Mouse (Mus musculus) mouse trophoblast stem cell (cell line): ENCODE measurements around the gene Ulk4.

Source experiments
- in situ Hi-C, 2 experiments: fragments of 300-500 bp; cut with MseI, MboI; formaldehyde crosslinking; loops; 2 replicates in 1 of 2; 3 replicates in 1 of 2; pipeline ENCODE4 v1.15.1; 2025

Ulk4 gene

DNA sequence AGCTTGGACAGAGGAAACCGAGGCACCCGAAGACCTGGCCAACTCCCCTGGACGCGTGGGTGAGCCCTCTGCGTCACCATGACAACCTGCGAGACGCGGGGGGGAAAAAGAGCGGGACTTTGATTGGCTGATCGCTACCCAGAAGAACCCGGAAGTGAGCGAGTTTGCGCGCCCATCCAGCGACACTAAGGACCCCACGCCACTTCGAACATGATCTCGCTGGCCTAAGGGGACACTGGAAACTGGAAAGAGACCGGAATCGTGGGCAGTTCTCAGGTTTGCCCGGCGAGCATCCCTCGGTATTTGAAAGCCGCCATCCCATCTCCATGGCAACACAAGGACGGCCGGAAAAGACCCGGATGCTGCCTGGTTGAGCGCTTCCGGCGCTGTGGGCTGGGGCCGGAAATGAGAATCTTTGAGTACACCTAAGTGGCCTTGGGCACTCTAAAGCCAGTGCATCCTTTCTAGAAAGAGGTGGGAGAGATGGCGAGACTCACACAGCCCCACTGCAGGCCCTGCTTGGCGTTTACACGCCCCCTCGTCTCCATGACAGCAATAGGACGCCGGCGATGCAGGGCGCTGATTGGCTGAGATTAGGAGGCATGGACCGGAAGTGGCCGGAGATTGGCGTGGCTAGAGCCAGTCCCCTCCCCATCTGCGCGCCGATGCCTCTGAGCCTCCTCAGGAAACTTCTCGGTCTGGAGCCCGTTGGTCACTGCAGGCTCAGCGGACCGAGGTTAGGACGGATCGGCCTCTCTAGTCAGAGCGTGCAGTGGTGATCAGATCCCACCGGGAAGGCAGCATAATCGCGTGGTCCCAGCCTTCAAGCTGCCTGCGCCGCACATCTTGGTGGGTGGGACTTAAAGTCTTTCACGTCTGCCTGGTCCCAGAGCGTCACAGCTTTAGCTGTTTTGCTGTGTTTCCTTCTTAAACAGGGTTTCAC is at the start of gene Ulk4:
TSS of gene Ulk4 (minus strand) at position 80 of the 943 bp plus-strand sequence.
- in situ Hi-C loops: no loop called here

DNA sequence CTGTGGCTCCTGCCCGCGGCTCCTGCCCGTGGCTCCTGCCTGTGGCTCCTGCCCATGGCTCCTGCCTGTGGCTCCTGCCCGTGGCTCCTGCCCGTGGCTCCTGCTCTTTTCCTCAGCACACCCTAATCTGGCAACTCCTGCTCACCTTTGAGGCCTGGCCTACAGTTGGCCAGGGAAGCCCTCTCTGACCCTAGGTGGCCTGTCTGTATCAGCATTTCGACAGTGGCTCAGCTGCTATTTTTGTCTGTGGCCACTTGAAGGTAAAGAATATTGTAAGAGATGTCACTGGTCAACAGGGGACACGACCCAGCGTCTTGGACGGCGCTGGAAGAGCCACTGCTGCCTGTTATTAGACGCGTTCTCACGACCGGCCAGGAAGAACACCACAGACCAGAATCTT is 45.0 kb upstream of the Ulk4 start:
- in situ Hi-C loops: no loop called here

DNA sequence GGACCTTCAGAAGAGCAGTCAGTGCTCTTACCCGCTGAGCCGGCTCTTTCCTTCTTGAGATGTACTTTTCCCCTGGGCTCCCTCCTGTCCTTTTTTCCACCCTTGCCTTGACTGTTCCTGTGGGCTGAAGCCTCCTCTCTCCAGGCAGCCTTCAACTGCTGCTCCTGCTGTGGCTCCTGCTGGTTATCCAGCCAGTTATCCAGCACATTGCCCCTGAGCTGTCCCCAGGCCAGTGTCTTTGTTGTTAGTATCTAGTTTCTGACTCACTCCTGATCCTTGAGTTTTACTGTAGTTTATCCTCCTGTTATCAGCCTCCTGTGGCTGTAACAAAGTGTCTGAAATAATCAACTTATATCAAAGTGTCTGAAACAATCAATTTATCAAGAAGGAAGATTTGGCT is 44.1 kb upstream of the Ulk4 start:
- in situ Hi-C loops: no loop called here

DNA sequence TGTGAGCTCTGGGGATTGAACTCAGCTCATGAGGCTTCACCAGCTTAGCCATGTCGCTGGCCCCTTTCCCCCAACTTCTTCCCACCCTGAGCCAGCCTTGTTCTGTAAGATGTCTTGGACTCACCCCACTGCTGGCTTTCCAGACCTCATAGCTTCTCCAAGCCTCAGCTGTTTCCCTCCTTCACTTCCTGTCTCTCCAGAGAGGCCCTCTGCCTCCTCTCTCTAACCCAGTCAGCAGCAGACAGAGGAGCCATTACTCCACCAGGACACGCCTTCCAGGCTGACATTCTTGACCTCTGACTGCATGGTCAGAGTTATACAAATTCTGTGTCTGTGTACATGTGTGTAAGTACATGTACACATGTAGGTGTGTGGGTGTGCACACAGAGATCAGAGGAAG is 43.4 kb upstream of the Ulk4 start:
- in situ Hi-C loops: no loop called here

DNA sequence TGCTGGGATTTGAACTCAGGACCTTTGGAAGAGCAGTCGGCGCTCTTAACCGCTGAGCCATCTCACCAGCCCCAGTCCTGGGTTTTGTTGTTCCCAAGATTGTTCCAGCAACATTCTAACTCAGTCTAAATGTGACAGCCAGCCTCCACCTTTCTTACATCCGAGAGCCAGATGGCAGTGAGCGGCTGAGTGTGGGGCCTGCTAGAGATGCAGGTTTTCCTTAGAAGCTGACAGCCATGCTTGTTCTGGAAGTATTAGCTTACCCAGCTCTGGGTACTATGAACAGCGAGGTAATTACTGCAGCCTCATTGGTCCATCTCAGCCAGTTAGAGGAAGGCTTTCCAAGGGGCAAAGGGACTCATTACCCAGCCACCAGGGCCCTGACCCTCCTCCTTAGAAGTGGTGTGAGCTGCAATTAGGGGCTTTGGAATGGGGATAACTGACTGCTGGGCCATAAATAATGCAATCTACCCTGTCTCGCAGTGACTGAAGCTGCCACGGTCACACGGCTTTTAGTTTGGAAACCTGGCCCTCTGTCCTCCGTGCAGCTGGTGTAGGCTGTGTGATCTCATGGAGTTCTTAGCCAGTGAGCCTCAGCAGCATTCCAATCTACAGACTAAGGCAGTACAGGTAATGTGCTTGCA is 42.4 kb upstream of the Ulk4 start:
- in situ Hi-C loops: no loop called here

DNA sequence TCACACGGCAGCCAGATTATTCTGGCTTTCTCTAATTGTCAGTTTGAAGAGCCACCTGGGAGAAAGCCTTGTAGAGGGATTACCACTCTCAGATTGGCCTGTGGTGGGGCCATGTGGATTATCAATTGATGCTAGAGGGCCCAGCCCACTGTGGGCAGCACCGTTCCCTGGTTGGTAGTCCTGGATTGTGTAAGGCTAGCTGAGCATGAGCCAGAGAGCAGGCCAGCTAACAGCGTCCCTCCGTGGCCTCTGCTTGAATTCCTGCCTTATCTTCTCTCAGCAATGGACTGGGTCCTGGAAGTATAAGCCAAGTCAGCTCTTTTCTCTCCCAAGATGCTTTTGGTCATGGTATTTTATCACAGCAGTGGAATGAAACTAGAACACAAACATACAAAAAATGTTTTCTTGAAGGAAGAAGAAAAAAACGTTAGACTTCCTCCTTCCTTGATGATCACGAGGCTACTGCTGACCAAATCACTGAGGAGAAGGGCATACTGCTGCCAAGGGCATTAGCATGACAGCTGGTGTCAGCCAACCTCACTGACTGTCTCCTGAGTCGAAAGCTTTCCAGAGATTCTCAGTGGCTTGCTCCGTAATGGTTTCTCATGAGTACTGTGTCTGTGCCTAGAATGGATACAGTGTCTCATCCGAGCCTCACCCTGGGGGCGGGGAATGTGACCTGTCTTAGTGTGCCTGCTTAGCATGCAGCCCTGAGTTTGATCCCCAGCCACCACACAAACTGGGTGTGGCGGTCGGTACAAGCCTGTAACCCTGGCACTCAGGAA is 39.8 kb upstream of the Ulk4 start:
- in situ Hi-C loops: no loop called here

DNA sequence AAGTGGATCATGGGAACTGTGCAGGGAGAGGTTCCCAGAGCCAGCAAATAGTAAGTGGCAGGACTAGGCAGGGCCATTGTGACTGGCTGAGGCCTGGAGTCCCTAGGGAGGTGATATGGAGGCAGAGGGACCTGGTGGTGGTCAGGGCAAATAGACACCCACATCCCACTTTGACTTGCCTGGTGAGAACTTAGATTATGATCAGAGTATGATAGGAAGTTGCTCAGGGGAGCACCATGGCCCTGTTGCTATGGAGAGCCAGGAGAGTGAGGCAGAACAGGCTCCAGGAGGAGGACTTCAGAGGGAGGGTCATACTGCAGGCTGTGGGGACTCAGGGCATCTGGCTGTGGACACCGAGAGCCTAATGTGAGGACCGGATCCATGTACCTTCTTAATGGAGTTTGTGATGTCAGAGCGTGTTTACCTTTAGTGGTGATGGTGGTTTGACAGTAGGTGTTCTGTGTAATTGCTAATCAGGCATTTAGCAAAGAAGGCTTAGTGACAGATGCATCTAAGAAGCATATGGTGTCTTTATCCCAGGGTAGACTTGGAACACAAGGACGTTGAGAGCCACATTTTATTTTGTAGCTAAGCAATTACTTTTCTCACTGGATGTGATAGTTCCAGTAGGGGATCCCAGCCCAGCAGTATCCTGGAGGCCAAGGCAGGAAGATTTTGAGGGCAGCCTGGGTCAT is 39.1 kb upstream of the Ulk4 start:
- in situ Hi-C loops: no loop called here

DNA sequence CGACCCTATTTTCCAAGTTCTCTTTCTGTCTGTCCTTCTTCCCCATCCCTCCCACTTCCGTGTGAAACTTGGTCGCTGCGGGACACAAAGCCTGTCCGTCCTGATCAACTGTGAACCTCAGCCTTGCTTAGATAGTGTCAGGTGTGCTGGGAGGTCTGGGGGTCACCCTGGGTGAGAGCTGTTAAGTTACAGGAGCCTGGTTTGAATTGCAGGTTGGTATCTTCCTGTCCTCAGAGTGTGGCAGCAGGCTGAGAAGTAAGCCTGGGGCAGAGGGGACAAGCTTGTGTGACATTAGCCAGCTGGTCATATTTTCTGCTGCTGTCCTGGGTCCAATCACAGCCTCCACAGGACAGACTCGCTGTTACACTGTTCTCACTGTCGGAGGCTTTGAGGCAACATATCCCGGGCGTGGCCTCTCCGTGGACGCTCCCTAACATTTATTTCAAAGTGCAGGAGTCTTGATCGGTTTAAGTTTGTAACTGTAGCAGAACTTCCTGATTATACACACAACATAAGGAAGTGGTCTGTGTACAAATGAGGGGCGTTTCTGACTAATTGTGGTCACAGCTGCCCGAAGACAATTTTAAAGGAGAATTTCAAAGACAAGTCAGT is 37.6 kb upstream of the Ulk4 start:
- in situ Hi-C loops: no loop called here

DNA sequence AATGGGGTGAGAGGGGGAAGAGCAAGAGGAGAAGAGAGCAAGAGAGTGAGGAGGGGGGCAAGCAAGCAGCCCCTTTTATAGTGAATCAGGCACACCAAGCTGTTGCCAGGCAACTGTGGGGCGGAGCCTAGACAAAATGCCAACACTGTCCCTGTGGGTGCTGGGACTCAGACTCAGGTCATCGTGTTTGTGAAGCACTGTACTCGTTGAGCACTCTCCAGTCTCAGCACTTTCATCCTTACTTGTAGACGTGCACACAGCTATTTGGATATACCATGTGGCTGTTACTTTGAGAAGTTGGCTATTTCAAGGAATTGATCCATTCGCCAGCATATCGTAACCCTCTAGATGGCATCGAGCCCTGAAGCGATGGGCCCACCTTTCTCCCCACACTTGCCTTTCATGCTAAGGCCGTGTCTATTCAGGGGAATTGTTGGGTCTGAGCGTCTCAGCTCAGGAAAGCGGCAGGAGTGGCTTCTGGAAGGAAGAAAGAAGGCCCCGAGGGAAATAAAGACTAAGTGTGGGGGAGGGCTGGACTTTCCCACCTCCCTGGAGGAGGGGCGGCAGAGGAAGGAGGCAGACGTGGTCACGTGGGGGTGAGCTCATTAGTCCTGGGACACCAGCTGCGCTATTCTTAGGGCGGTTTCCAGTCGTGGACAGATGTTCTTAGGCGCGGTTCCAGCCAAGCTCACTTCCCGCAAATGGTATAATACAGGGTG is 36.8 kb upstream of the Ulk4 start:
- in situ Hi-C loops: no loop called here

DNA sequence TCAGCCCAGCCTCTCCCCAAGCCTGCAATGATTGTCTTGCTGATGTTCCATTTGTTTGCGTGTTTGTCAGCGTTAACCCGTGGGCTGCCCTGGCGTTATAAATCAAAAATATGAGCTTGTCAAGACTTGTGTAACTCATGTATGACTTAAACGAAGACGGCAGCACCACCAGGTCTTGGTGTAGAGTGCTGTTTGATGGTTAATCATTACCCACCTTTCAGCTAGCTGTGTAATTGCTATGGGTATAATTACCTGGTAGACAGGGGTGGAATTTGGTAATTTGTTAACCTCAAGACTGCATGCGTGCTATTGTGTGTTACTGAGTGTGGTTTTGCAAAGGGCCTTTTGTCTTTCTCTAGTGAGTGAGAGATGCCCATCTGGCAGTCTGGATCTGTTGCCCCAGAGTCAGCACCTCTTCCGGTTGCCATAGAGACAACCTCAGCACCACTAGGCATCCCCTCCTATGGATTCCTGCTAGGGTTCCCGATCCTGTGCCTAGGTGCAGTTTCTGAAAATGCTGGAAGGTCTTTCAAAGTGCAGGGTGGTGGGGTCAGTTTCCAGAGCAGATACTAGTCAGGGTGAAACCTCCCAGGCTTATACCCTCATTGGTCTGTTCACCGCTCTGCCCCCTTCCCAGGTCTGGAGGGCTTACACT is 35.4 kb upstream of the Ulk4 start:
- in situ Hi-C loops: no loop called here

DNA sequence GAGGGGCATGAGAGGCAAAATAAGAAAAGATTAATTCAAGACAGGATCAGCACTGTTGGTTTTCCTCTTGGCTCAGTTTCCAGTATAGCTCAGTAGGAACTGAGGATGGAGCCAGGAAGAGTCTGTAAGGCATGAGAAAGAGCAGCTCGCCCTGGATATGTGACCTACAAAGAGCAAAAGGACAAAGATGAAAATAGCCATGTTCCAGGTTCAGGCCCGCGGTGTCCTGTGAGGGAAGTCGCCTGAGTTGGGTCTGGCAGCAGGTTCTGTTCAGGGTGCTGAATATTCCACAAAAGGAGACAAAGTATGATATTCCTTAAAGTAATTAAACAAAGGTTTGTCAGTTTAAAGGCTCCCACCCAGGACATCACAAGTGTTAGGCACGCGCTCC is 34.8 kb upstream of the Ulk4 start:
- in situ Hi-C loops: no loop called here

DNA sequence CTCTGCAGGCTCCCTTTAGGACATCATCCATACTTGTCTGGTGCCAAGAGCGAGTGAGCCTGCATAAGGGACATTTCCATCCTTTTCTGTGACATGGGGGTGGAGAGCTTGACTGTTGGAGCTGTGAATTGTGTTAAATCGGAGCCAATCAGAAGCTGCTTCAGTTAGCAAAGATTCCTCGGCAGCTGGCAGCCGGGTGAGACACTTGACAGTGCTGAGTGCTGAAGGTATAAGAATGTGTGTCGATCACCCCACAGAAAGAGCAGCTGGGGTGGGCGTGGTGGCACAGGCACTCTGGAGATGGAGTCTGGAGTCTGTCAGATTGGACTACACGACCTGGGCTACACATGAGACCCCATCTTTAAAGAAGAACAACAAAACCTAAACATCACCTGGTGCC is 33.5 kb upstream of the Ulk4 start:
- in situ Hi-C loops: no loop called here

DNA sequence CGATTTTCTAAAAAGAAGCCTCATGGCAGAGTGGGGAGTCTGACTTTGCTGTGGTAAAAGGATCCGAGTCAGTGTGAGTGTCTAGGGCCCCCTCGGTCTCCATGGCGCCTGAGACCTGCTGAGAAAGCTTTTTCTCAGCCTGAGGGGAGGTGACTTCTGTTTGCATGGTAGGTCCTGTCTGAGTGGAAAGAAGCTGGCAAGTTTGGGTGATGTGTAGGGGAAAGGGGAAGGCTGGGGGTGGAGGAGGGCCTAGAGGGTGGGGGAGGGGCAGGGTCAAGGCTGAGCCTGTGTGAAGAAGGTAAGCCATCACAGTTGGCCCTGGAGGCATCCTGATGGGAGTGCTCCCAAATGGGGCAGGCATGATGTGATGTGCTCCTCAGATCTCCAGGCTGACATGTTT is 32.3 kb upstream of the Ulk4 start:
- in situ Hi-C loops: no loop called here

DNA sequence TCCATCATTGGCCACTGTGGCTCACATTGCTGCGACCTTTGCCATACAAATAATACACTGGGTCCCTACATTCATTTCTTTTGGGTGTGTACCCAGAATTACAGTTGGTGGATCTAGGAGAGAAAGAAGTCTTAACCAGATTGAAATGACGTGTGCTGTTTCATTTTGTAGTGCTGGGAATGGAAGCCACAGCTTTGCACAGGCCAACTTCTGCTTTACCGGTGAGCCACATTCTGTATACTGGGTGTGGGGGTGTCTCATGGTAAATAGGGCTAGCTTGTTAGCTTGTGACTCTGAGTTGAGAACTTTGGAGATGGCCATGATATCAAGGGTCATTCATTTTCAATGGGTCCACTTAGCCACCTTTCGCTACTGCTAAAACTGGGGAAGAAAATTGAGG is 28.5 kb upstream of the Ulk4 start:
- in situ Hi-C loops: no loop called here

DNA sequence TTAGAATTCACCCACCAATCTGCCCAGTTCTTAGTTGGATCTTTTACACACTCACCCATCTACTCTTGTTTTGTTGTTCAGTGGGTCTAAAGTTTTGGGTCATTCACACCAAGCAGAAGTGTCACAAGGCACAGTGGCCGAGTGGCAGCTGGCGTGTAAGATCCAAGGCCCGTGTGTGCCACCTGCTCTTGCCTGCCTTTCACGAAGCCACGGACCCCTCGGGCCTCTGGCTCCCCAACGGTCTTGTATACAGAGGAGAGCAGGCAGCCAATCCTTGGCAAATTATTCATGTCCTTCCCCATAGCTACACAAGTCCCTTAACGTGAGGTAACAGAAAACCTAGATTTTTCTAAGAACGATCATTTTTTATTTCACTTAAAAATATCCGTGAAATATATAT is 27.5 kb upstream of the Ulk4 start:
- in situ Hi-C loops: loop anchor here (5.0 kb wide), 2 partner anchors 38 to 48 kb away; no protein-coding TSS in a partner anchor

DNA sequence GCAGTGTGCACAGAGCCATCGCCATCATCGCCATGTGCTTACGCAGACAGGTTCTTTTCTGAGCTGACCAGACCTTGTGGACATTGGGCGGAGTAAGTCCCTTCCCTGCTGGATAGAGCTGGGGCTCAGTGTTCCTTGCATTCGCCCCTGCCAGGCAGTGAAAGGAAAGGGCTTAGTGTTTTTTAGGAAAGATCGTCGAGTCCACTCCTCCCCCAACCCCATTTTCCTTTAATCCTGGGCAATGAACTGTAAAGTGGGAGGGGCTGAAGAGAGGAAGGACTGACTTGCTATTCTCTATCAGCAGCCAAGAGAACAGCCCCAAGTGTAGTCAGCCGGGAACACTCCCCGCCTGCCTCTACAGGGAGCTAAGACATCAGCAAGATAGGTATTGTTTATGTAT is 26.8 kb upstream of the Ulk4 start:
- in situ Hi-C loops: loop anchor here (5.0 kb wide), 2 partner anchors 39 to 49 kb away; no protein-coding TSS in a partner anchor

DNA sequence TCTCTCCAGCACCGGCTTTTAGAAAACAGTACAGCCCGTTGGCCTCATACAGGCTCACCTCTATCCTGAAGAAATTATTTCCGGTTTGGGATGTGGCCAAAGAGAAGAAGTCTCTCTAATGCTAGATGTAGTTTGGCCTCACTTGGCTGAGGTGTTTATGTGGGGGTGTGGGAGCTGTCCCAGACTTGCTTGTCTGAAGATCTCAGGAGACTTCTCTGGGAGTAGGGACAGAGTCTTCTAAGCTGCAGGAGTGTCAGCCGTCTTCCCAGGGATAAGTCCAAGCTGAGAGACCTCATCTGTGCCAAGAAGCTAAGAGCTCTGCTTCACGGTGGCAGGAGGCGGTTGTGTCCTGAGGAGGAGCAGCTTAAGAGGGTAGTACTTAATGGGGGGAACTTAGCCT is 26.1 kb upstream of the Ulk4 start:
- in situ Hi-C loops: loop anchor here (5.0 kb wide), 2 partner anchors 39 to 49 kb away; no protein-coding TSS in a partner anchor

DNA sequence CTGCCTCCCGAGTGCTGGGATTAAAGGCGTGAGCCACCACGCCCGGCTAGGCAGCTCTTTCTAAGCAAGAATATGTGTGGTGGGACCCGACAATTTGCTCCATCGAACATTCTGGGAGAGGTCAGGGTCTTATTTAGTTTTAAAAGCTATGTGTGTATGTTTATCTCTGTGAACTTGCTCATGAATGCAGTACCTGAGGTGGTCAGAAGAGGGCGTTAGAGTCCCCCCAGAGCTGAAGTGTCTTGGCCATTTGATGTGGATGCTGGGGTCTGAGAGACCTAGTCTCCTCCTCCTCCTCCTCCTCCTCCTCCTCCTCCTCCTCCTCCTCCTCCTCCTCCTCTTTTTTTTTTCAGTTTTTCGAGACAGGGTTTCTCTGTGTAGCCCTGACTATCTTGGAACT is 25.5 kb upstream of the Ulk4 start:
- in situ Hi-C loops: loop anchor here (5.0 kb wide), 2 partner anchors 40 to 50 kb away; no protein-coding TSS in a partner anchor

DNA sequence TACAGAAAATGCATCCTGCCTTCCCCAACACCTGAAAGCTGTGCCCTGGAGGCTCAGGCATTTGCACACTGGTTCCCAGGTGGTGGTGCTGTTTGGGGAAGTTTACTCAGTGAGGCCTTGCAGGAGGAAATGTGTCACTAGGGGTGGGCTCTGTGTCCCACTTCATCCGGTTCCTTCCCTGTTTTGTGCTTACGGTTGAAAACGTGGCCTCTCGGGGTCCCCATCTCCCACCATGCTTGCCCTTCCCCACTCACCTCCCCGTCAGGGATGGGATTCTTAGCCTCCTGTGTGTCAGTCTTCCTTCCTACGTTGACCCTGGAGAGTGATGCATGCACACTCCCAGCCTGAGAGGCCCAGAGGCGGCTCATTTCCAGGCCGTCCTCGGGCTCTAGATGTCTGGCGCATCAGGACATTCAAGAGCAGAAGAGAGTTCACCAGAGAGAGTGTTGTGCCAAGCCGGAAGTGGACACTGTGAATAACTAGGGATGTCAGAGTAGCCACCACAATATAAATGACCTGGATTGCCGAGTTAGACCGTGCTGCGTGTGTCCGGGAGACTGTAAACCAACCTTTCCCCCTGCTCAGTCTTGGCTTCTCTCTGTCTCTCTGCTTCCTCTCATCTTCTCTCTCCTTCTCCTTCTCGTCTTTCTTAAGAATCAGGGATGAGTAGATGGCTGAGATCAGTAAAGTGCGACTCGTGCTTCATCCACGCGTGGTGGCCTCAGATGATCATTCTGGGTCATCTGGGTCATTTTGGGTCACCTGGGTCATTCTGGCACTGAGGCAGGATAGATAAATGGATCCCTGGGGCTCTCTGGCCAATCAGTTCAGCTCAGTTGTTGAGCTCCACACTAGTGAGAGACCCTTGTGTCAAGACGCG is 24.3 kb upstream of the Ulk4 start:
- in situ Hi-C loops: loop anchor here (5.0 kb wide), 2 partner anchors 41 to 51 kb away; no protein-coding TSS in a partner anchor
